Mouse (Mus musculus): Measurements from ENCODE around the gene Tmeff1. TPM values are rescaled to one million over a fixed set of nuclear protein-coding genes. Genes with fewer than 3 reads are reported as not detected.

The Tmeff1 gene
- polyA plus RNA-seq, 1 experiment from 2014 or later, result 10.2 TPM

- Histone ChIP-seq H3K4me2 (replicated peaks; ENCODE audit: low read depth) (no peak overlapping the region), H3K9ac (ENCODE audit: low read depth, low read length) (no peak overlapping the region), H3K9me3 (ENCODE audit: control insufficient read depth) (no peaks in the 10 kb centered on the region), H3K4me1 (replicated peaks; ENCODE audit: control insufficient read depth, insufficient read depth, low read length) (no peaks in the 10 kb centered on the region), H3K36me3 (ENCODE audit: control insufficient read depth, insufficient read depth) (peaks cover 10% of the 10 kb centered on the region), H3K4me3 (ENCODE audit: low read depth, low read length) (no peak overlapping the region), H3K27me3 (replicated peaks; ENCODE audit: control insufficient read depth, insufficient read depth, low read length) (no peaks in the 10 kb centered on the region), H3K27ac (ENCODE audit: low read depth, low read length) (no peak overlapping the region)
- TF ChIP-seq CTCF (IDR thresholded peaks at IDR 0.05; ENCODE audit: low read depth), result no peak
- no peak for ATAC-seq
- 87% methylated on average over 4 of the region's 4 CpGs for WGBS
These were observed 75.2 kb downstream of the Tmeff1 start for GRCm38 (mm10) chr4:48660144-48660543.

DNA sequence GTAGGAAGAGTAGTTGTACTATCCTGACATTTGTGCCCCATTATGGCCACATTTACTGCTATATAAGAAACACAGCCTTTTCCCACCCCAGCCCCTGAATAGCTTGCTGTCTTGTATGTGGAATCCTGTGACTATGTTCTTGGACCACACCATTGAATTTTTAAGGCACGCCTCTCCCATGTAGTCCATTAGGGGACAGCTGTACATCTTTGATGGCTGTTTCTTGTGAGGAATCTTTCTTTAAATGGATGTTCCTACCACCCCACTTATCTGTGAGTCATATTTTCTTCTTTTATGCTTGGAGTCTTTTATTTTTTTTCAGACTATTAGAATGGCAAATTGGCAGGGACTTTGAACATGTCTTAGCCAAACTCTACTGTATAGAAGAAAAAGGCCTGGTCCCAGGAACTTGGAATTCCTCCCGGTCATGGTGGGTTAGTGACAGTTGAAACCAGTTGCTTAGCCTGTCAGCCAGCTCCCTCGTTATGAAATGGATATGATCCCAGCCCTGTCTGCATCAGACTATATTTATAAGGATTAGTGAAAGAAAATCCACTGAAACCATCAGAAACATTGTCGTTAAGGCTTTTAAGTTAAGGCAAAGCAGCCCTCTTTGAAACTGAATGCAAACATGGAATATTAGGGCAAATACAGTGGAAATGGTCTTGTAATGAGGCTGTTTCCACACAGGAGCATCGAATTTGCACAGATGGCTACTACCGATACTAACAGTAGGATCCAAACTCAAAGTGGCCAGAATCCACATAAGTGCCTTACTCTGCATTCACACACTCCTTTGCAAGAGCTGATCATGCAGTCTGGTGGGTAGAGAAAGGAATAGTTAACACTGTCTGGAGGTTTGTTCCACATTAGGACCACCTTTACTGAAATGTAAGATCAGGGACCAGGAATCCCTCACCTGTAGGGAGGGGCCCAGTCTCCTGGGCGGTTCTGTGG, 75.9 kb downstream of the Tmeff1 start:
- no peak for ATAC-seq
- Histone ChIP-seq H3K4me1 (replicated peaks; ENCODE audit: control insufficient read depth, insufficient read depth, low read length) (no peaks in the 10 kb centered on the region), H3K9me3 (ENCODE audit: control insufficient read depth) (no peaks in the 10 kb centered on the region), H3K4me2 (replicated peaks; ENCODE audit: low read depth) (no peak overlapping the region), H3K4me3 (ENCODE audit: low read depth, low read length) (no peak overlapping the region), H3K27me3 (replicated peaks; ENCODE audit: control insufficient read depth, insufficient read depth, low read length) (no peaks in the 10 kb centered on the region), H3K36me3 (ENCODE audit: control insufficient read depth, insufficient read depth) (peaks cover 10% of the 10 kb centered on the region), H3K9ac (ENCODE audit: low read depth, low read length) (no peak overlapping the region), H3K27ac (ENCODE audit: low read depth, low read length) (no peak overlapping the region)
- WGBS, result 87% methylated on average over 7 of the region's 7 CpGs
- no peak for TF ChIP-seq CTCF (IDR thresholded peaks at IDR 0.05; ENCODE audit: low read depth)

GRCm38 (mm10) chr4:48663271-48663670, 78.3 kb downstream of the Tmeff1 start, which contains the start of gene Cavin4:
TSS of gene Cavin4 (plus strand) at chr4:48663514.
- H3K27ac ChIP-seq (ENCODE audit: low read depth, low read length), result no peak within 1 kb of the TSS
- H3K9ac ChIP-seq (ENCODE audit: low read depth, low read length), result no peak within 1 kb of the TSS
- H3K4me2 ChIP-seq (replicated peaks; ENCODE audit: low read depth), result no peak within 1 kb of the TSS
- no peak for ATAC-seq
- no peak for TF ChIP-seq CTCF (IDR thresholded peaks at IDR 0.05; ENCODE audit: low read depth)
- H3K4me1 ChIP-seq (replicated peaks; ENCODE audit: control insufficient read depth, insufficient read depth, low read length), result no peaks in the 10 kb centered on the region
- WGBS, result 92% methylated on average over 10 of the region's 10 CpGs
- H3K36me3 ChIP-seq (ENCODE audit: control insufficient read depth, insufficient read depth), result peaks cover 10% of the 10 kb centered on the region
- H3K4me3 ChIP-seq (ENCODE audit: low read depth, low read length), result no peak within 1 kb of the TSS
- H3K9me3 ChIP-seq (ENCODE audit: control insufficient read depth), result no peaks in the 10 kb centered on the region
- no peaks in the 10 kb centered on the region for H3K27me3 ChIP-seq (replicated peaks; ENCODE audit: control insufficient read depth, insufficient read depth, low read length)

GRCm38 (mm10) chr4:48664021-48664420, 79.0 kb downstream of the Tmeff1 start:
- 97% methylated on average over 6 of the region's 6 CpGs for WGBS
- no peak overlapping the region for H3K9ac ChIP-seq (ENCODE audit: low read depth, low read length)
- no peak for TF ChIP-seq CTCF (IDR thresholded peaks at IDR 0.05; ENCODE audit: low read depth)
- ATAC-seq, result no peak
- no peaks in the 10 kb centered on the region for H3K27me3 ChIP-seq (replicated peaks; ENCODE audit: control insufficient read depth, insufficient read depth, low read length)
- H3K9me3 ChIP-seq (ENCODE audit: control insufficient read depth), result no peaks in the 10 kb centered on the region
- H3K4me2 ChIP-seq (replicated peaks; ENCODE audit: low read depth), result no peak overlapping the region
- no peak overlapping the region for H3K4me3 ChIP-seq (ENCODE audit: low read depth, low read length)
- H3K36me3 ChIP-seq (ENCODE audit: control insufficient read depth, insufficient read depth), result peaks cover 10% of the 10 kb centered on the region
- H3K4me1 ChIP-seq (replicated peaks; ENCODE audit: control insufficient read depth, insufficient read depth, low read length), result no peaks in the 10 kb centered on the region
- H3K27ac ChIP-seq (ENCODE audit: low read depth, low read length), result no peak overlapping the region

DNA sequence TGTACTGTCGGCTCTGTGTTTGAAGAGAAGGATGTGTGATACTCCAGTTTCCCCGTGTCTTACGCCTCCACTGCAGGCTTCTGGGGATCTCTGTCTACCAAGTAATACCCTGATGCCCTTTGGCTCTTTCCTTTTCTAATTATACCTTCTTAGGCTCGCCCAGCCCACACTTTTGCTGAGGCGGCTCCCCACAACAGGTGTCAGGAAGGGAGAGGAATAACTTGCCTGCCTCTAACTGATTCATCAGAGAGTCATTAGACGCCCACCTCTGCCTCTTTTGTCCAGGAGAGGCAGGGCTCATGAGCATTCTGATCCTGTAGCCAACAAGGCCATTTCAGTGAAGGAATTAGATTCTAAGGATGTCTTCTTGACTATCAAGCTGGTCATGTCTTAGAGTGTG, 82.3 kb downstream of the Tmeff1 start:
- H3K4me1 ChIP-seq (replicated peaks; ENCODE audit: control insufficient read depth, insufficient read depth, low read length), result no peaks in the 10 kb centered on the region
- no peak for TF ChIP-seq CTCF (IDR thresholded peaks at IDR 0.05; ENCODE audit: low read depth)
- H3K36me3 ChIP-seq (ENCODE audit: control insufficient read depth, insufficient read depth), result peaks cover 10% of the 10 kb centered on the region
- no peak overlapping the region for H3K4me3 ChIP-seq (ENCODE audit: low read depth, low read length)
- no peak overlapping the region for H3K9ac ChIP-seq (ENCODE audit: low read depth, low read length)
- H3K4me2 ChIP-seq (replicated peaks; ENCODE audit: low read depth), result no peak overlapping the region
- no peak overlapping the region for H3K27ac ChIP-seq (ENCODE audit: low read depth, low read length)
- no peaks in the 10 kb centered on the region for H3K9me3 ChIP-seq (ENCODE audit: control insufficient read depth)
- no peaks in the 10 kb centered on the region for H3K27me3 ChIP-seq (replicated peaks; ENCODE audit: control insufficient read depth, insufficient read depth, low read length)
- no peak for ATAC-seq
- 48% methylated on average over 6 of the region's 6 CpGs for WGBS

GRCm38 (mm10) chr4:48672915-48673314, 87.9 kb downstream of the Tmeff1 start:
- no peak for TF ChIP-seq CTCF (IDR thresholded peaks at IDR 0.05; ENCODE audit: low read depth)
- Histone ChIP-seq H3K9ac (ENCODE audit: low read depth, low read length) (no peak overlapping the region), H3K27ac (ENCODE audit: low read depth, low read length) (no peak overlapping the region), H3K4me2 (replicated peaks; ENCODE audit: low read depth) (no peak overlapping the region), H3K9me3 (ENCODE audit: control insufficient read depth) (no peaks in the 10 kb centered on the region), H3K4me3 (ENCODE audit: low read depth, low read length) (no peak overlapping the region), H3K27me3 (replicated peaks; ENCODE audit: control insufficient read depth, insufficient read depth, low read length) (no peaks in the 10 kb centered on the region), H3K4me1 (replicated peaks; ENCODE audit: control insufficient read depth, insufficient read depth, low read length) (no peaks in the 10 kb centered on the region), H3K36me3 (ENCODE audit: control insufficient read depth, insufficient read depth) (no peaks in the 10 kb centered on the region)
- no peak for ATAC-seq
- whole genome bisulfite sequencing, result 63% methylated on average over 5 of the region's 5 CpGs
